Mouse (Mus musculus) intestine, embryonic 16.5 days (tissue): Measurements from ENCODE around the gene Gatad2a. TPM values are rescaled to one million over a fixed set of nuclear protein-coding genes. Genes with fewer than 3 reads are reported as not detected.
A peak's percentile ranks its signal among the peaks of the same experiment; 100 is the strongest.
"Not testable (repeated sequence)": the region's sequence is repeated elsewhere in the genome, so short reads cannot be mapped to it uniquely, and the experiment has no call there.

Experiments
- ATAC-seq: fragments of 200-750 bp; cut with Nextera tagmentation; 2 replicates; pipeline ENCODE4 v1.8.0; 2017; ENCODE audit warnings: moderate TSS enrichment, moderate library complexity
- H3K27ac ChIP-seq: fragments of 300-500 bp; sonication (generic); 2 replicates; pipeline ENCODE4 v1.5.1; 2014; ENCODE audit warnings: mild to moderate bottlenecking, low read length
- H3K27me3 ChIP-seq: fragments of 300-500 bp; sonication (generic); replicated peaks from 2 replicates; pipeline ENCODE4 v1.6.1; 2014; ENCODE audit warnings: low read length, control low read depth, mixed read lengths; ENCODE audit not compliant: control insufficient read depth, insufficient read depth
- H3K36me3 ChIP-seq: fragments of 300-500 bp; sonication (generic); 2 replicates; pipeline ENCODE4 v1.6.1; 2014; ENCODE audit warnings: low read length, control low read depth; ENCODE audit not compliant: control insufficient read depth, insufficient read depth
- H3K4me1 ChIP-seq: fragments of 300-500 bp; sonication (generic); 2 replicates; pipeline ENCODE4 v1.6.1; 2014; ENCODE audit warnings: low read length, control low read depth, mixed read lengths; ENCODE audit not compliant: control insufficient read depth, insufficient read depth
- H3K4me2 ChIP-seq: fragments of 300-500 bp; sonication (generic); 2 replicates; pipeline ENCODE4 v1.6.1; 2014; ENCODE audit warnings: low read depth, low read length, control low read depth
- H3K4me3 ChIP-seq: fragments of 300-500 bp; sonication (generic); 2 replicates; pipeline ENCODE4 v1.5.1; 2014; ENCODE audit warnings: mild to moderate bottlenecking, low read length
- H3K9ac ChIP-seq: fragments of 300-500 bp; sonication (generic); 2 replicates; pipeline ENCODE4 v1.6.1; 2014; ENCODE audit warnings: low read depth, low read length
- H3K9me3 ChIP-seq: fragments of 300-500 bp; sonication (generic); 2 replicates; pipeline ENCODE4 v1.6.1; 2016; ENCODE audit warnings: low read length, control low read depth; ENCODE audit not compliant: control insufficient read depth
- WGBS: fragments of 180-500 bp; shearing (Covaris S2); extraction: QIAGEN DNeasy Blood & Tissue Kit; methylation state at CpG from one replicate; pipeline ENCODE4 v1.1.7; 2014; 5-methylcytosine and 5-hydroxymethylcytosine counted together
- polyA plus RNA-seq: library from polyadenylated mRNA; unstranded; fragments of >200 nt; fragmentation: Nextera tagmentation; extraction: Ambion mirVana; gene quantifications from 2 replicates; pipeline ENCODE4 v1.2.1, GENCODE M21; 2015

Gene Gatad2a
- polyA plus RNA-seq, 1 experiment from 2014 or later = 36.0 TPM

GRCm38 (mm10) chr8:69954642-69955041, 41.5 kb downstream of the Gatad2a start:
- Histone ChIP-seq H3K4me3 (no peak overlapping the region), H3K27me3 (no peaks in the 10 kb centered on the region), H3K9me3 (no peaks in the 10 kb centered on the region), H3K9ac (no peak overlapping the region), H3K27ac (no peak overlapping the region), H3K4me2 (no peak overlapping the region), H3K4me1 (peaks cover 16% of the 10 kb centered on the region; the same call in 1 of the 2 replicates), H3K36me3 (no peaks in the 10 kb centered on the region)
- whole genome bisulfite sequencing = 62% methylated on average over 1 of the region's 1 CpGs
- ATAC-seq = no peak

GRCm38 (mm10) chr8:69954213-69954612, 42.0 kb downstream of the Gatad2a start:
- Histone ChIP-seq H3K4me1 (peaks cover 14% of the 10 kb centered on the region; the same call in 1 of the 2 replicates), H3K9me3 (no peaks in the 10 kb centered on the region), H3K9ac (no peak overlapping the region), H3K27ac (no peak overlapping the region), H3K4me2 (no peak overlapping the region), H3K4me3 (no peak overlapping the region), H3K36me3 (no peaks in the 10 kb centered on the region), H3K27me3 (no peaks in the 10 kb centered on the region)
- WGBS = 67% methylated on average over 4 of the region's 4 CpGs
- no peak for ATAC-seq

GRCm38 (mm10) chr8:69950300-69950699, 45.9 kb downstream of the Gatad2a start:
- peak; percentile 81 for ATAC-seq
- Histone ChIP-seq H3K36me3 (no peaks in the 10 kb centered on the region), H3K27ac (peak overlapping the region; percentile 54), H3K4me3 (no peak overlapping the region), H3K27me3 (no peaks in the 10 kb centered on the region), H3K4me1 (peaks cover 4% of the 10 kb centered on the region; the same call in 1 of the 2 replicates), H3K9ac (no peak overlapping the region), H3K9me3 (no peaks in the 10 kb centered on the region), H3K4me2 (no peak overlapping the region)
- whole genome bisulfite sequencing = 83% methylated on average over 2 of the region's 2 CpGs

GRCm38 (mm10) chr8:69942495-69942894, 53.7 kb downstream of the Gatad2a start:
- WGBS = 88% methylated on average over 2 of the region's 3 CpGs

GRCm38 (mm10) chr8:69940386-69940785, 55.8 kb downstream of the Gatad2a start:
- H3K9ac ChIP-seq = no peak overlapping the region
- H3K36me3 ChIP-seq = peaks cover 4% of the 10 kb centered on the region; the same call in 1 of the 2 replicates
- H3K27me3 ChIP-seq = no peaks in the 10 kb centered on the region
- H3K4me1 ChIP-seq = peaks cover 45% of the 10 kb centered on the region
- no peak overlapping the region for H3K4me3 ChIP-seq
- H3K9me3 ChIP-seq = no peaks in the 10 kb centered on the region
- ATAC-seq = no peak
- 93% methylated on average over 2 of the region's 2 CpGs for WGBS
- H3K27ac ChIP-seq = no peak overlapping the region
- no peak overlapping the region for H3K4me2 ChIP-seq

More at GRCm38 (mm10) chr8:69942495-69942894, 53.7 kb downstream of the Gatad2a start:
- ATAC-seq, H3K36me3 ChIP-seq, H3K4me2 ChIP-seq, H3K9ac ChIP-seq, H3K4me3 ChIP-seq, H3K27ac ChIP-seq, H3K27me3 ChIP-seq, H3K9me3 ChIP-seq: not testable (repeated sequence)
- H3K4me1 ChIP-seq = peaks cover 26% of the 10 kb centered on the region

GRCm38 (mm10) chr8:69939633-69940032, 56.6 kb downstream of the Gatad2a start:
- H3K4me2 ChIP-seq = no peak overlapping the region
- peak overlapping the region; percentile 31; the same call in 1 of the 2 replicates for H3K27ac ChIP-seq
- H3K9ac ChIP-seq = no peak overlapping the region
- H3K4me1 ChIP-seq = peaks cover 45% of the 10 kb centered on the region
- peak; percentile 63 for ATAC-seq
- peaks cover 4% of the 10 kb centered on the region; the same call in 1 of the 2 replicates for H3K36me3 ChIP-seq
- WGBS = 27% methylated on average over 3 of the region's 3 CpGs
- H3K9me3 ChIP-seq = no peaks in the 10 kb centered on the region
- no peak overlapping the region for H3K4me3 ChIP-seq
- H3K27me3 ChIP-seq = no peaks in the 10 kb centered on the region

GRCm38 (mm10) chr8:69938245-69938982, 57.8 kb downstream of the Gatad2a start:
- Histone ChIP-seq H3K9me3 (no peaks in the 10 kb centered on the region), H3K4me2 (no peak overlapping the region), H3K9ac (no peak overlapping the region), H3K27me3 (no peaks in the 10 kb centered on the region), H3K27ac (no peak overlapping the region), H3K36me3 (peaks cover 8% of the 10 kb centered on the region; the same call in 1 of the 2 replicates), H3K4me1 (peaks cover 45% of the 10 kb centered on the region), H3K4me3 (no peak overlapping the region)
- ATAC-seq = no peak
- WGBS = 74% methylated on average over 6 of the region's 6 CpGs

GRCm38 (mm10) chr8:69937466-69937865, 58.7 kb downstream of the Gatad2a start:
- peaks cover 8% of the 10 kb centered on the region; the same call in 1 of the 2 replicates for H3K36me3 ChIP-seq
- no peak overlapping the region for H3K4me2 ChIP-seq
- peaks cover 45% of the 10 kb centered on the region for H3K4me1 ChIP-seq
- H3K27me3 ChIP-seq = no peaks in the 10 kb centered on the region
- H3K4me3 ChIP-seq = no peak overlapping the region
- no peaks in the 10 kb centered on the region for H3K9me3 ChIP-seq
- 76% methylated on average over 3 of the region's 3 CpGs for WGBS
- ATAC-seq = no peak
- no peak overlapping the region for H3K9ac ChIP-seq
- H3K27ac ChIP-seq = no peak overlapping the region

- Histone ChIP-seq H3K9ac (peak overlapping the region; percentile 43; the same call in 1 of the 2 replicates), H3K27ac (peak overlapping the region; percentile 59)
Observed at GRCm38 (mm10) chr8:69936050-69936794, 60.0 kb downstream of the Gatad2a start.

More at GRCm38 (mm10) chr8:69936050-69936794, 60.0 kb downstream of the Gatad2a start:
- Histone ChIP-seq H3K4me3 (no peak overlapping the region), H3K9me3 (no peaks in the 10 kb centered on the region), H3K4me1 (peaks cover 45% of the 10 kb centered on the region), H3K27me3 (no peaks in the 10 kb centered on the region), H3K36me3 (peaks cover 8% of the 10 kb centered on the region; the same call in 1 of the 2 replicates), H3K4me2 (no peak overlapping the region)
- ATAC-seq = peak; percentile 72
- WGBS = 48% methylated on average over 7 of the region's 7 CpGs
